Mouse (Mus musculus) adipose tissue, adult 10 weeks (tissue): ENCODE results near the gene Rad51b. TPM values are rescaled to one million over a fixed set of nuclear protein-coding genes. Genes with fewer than 3 reads are reported as not detected.

Source experiments
- polyA plus RNA-seq: library from polyadenylated mRNA; stranded (reverse); fragments of 350-450 nt; fragmentation: Illumina TruSeq; extraction: RNeasy Lipid Tissue Mini Kit (QIAGEN cat#74804); gene quantifications from one replicate; pipeline ENCODE4 v1.2.3, GENCODE M21; 2014; ENCODE audit warnings: low read depth, low replicate concordance

Rad51b gene
- 1.8 TPM for polyA plus RNA-seq

GRCm38 (mm10) chr12:79297121-79297576 lies at the start of gene Rad51b:
TSS of gene Rad51b (plus strand) at chr12:79297282.

GRCm38 (mm10) chr12:79296126-79296816 lies 811 bp upstream of the Rad51b start, which contains the start of gene Zfyve26:
TSS of gene Zfyve26 (minus strand) at chr12:79296304.

Other genes with a start within 250 kb of the Rad51b start
- 21.5 TPM for gene Pigh, start 207.6 kb upstream of the Rad51b start, polyA plus RNA-seq
- 31.5 TPM for gene Arg2, start 166.5 kb upstream of the Rad51b start, polyA plus RNA-seq
- gene Vti1b, start 124.6 kb upstream of the Rad51b start, polyA plus RNA-seq: 99.9 TPM
- gene Rdh11, start 105.0 kb upstream of the Rad51b start, polyA plus RNA-seq: 27.2 TPM
- gene Rdh12, start 88.4 kb upstream of the Rad51b start, polyA plus RNA-seq: 4.7 TPM
- 28.6 TPM for gene Zfyve26, start 978 bp upstream of the Rad51b start, polyA plus RNA-seq